Mouse (Mus musculus) MEL-GATA-1-ER (cell line): ENCODE measurements around the gene Zbtb20.

Experiments
- DNase-seq: peaks from one replicate; pipeline ENCODE4 v3.0.0-alpha.2; 2012; ENCODE audit warnings: low read depth; ENCODE audit errors: extremely low read depth

The Zbtb20 gene

DNA sequence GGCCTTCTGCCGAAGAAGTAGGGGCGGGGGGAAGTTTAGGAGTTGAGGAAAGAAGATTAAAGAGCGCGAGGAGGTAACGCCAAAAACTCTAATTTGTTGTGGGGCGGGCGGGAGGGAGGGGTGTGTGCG, at the start of gene Zbtb20:
TSS of gene Zbtb20 (plus strand) at position 30 of the 129 bp plus-strand sequence.
- no peak for DNase-seq

DNA sequence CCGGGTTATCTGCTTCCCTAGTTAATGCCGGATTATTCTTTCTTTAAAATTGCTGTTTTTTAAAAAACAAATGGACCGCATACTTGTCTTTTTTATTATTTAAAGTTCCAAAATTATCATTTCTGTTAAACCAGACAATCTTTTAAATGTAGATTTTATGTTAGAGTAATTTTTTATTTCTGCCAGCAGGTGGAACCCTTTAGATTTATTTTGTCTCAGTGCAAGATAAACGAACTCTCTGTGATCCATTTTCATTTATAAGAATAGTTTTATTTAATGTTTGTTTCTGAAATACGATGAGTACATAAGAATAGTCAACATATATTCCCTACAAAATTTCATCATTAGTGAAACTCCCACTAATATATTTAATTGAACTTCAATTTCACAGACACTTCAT, 39.7 kb upstream of the Zbtb20 start:
- DNase-seq: no peak

- no peak for DNase-seq
These were observed 39.1 kb upstream of the Zbtb20 start for GRCm38 (mm10) chr16:42836404-42837120.

GRCm38 (mm10) chr16:42838226-42838625, 37.5 kb upstream of the Zbtb20 start:
- no peak for DNase-seq

- no peak for DNase-seq
These were observed 18.0 kb upstream of the Zbtb20 start for GRCm38 (mm10) chr16:42857564-42858183.

DNA sequence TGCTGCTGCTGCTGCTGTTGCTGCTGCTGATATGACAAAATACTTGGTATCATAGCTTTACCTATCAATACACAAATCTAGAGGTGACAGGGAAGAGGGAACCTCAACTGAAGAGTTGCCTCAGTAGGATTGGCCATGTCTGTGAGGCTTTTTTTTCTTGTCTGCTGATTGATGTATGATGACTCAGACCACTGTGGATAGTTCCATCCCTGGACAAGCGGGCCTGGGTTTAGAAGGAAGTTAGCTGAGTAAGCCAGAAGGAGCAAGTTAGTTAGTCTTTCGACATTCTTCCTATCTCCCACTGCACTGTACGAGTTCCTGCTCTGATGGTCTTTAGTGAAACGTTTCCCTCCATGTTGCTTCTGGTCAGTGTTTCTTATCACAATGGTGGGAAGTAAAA, 16.4 kb upstream of the Zbtb20 start:
- no peak for DNase-seq

- DNase-seq: no peak
These were observed 12.4 kb upstream of the Zbtb20 start for GRCm38 (mm10) chr16:42863231-42863630.

DNA sequence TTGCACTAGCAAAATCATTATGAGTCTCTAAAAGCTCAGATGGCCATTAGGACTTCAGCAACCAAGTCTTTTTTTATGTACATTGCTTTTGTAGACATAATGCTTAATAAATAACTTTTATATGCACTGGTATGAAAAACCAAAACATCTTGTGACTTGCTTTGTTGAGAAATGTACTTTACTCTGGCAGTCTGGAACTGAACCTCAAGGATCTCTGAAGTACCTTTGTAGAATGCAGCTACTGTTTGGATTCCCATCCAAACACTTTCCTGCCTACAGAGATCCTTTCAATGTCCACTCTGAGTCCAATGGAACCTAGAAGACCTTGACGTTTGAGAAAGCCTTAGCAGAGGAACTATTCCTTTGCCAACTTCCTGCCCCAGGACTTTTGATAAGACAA, 9.6 kb upstream of the Zbtb20 start:
- DNase-seq: no peak

DNA sequence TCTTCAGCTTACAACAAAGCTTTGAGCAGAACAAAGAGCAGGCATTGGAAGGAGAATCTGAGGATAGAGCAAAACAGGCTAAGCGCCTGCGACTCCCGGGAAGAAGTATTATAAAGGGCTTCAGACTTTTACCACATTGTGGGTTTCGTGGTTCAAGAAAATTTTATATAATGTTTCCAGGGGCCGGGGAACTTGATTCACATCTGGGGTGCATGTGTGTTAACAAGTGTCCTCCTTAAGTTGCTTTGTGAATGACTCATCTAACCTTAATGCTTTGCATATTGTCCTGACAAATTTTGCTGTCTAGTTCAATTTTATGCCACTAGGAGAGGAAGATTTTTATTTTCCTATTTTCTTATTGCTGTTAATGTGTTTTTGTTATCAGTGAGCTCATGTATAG, 3.6 kb upstream of the Zbtb20 start:
- DNase-seq: no peak

DNA sequence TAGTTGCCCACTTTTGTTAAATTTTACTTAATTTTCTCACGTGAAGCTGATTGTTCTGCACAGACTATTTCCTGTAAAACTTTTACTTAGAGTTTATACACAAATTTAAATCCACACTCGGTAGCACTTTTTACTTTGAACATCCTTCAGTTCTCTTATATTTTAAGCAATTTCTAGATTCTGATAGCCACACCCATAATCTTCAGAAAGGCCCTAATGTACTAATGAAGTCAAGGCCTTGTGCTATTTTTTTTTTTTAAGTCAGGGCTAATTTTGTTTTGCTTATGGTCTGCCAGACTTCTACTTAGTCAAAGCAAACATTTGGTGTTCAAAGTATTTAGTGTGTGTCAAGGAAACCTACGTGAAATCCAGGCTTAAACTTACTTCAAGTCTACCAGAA, 1.7 kb upstream of the Zbtb20 start:
- DNase-seq: peak; percentile 2

- no peak for DNase-seq
These were observed 1.2 kb upstream of the Zbtb20 start for GRCm38 (mm10) chr16:42874456-42874855.

- DNase-seq: peak; percentile 100
These were observed 500 bp upstream of the Zbtb20 start for GRCm38 (mm10) chr16:42874910-42875851.

GRCm38 (mm10) chr16:42876021-42877000, 630 bp downstream of the Zbtb20 start:
- peak; percentile 11 for DNase-seq

DNA sequence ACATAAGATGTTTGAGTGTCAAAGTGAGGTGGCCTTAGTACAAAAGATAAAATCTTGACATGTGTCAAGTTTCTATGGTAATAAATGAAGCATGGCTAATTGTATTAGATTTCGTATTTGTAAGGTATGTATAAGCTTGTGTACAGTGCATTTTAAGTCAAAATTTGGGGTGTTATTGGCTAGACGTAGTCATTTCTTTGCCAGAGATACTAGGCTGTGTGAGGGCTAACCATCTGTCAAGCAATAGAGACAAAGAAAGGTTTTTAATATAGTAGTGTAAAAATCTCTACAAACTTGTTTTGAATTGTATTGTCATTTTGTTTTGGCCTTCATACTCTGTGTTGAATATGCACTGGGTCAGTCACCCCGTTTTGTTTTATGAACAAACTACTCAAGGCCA, 4.4 kb downstream of the Zbtb20 start:
- no peak for DNase-seq

DNA sequence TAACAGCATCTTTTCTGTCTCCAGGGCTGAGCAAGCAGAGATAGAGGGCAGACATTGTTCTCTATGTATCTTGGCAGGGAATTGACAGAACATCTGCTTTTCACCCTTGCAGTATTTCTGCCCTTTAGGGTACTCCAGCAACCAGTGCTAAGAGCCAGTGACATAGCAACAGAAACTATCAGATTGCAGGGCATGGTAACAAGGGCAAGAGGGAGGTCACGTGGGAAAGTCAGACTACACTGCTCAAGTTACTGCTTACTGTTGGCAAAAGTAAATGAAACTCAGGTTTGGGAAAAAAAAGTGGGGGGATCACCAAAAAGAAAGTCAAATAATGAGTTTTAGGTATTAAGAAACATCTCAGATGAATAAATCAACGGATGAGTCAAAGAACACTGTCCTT, 9.9 kb downstream of the Zbtb20 start:
- DNase-seq: no peak

GRCm38 (mm10) chr16:42885964-42886363, 10.3 kb downstream of the Zbtb20 start:
- DNase-seq: no peak

- DNase-seq: no peak
These were observed 21.5 kb downstream of the Zbtb20 start for GRCm38 (mm10) chr16:42897125-42897693.

DNA sequence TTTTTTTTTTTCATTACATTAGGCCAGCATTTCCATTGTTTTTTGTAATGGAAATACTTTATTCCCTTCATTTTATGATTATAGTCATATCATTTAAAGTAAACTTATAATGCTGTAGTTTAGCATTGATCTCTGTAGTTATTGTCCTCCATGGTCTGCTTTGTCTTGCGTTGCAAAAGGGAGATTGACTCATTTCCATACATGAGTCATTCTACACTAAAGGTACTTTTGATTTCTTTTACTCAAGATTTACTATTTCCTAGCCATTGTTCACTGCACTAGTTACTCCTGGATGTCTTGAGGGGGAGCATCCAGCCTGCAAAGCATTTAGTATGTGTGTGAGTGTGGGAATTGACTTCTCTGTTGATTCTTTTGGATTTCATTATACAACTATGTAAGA, 24.6 kb downstream of the Zbtb20 start:
- DNase-seq: no peak

DNA sequence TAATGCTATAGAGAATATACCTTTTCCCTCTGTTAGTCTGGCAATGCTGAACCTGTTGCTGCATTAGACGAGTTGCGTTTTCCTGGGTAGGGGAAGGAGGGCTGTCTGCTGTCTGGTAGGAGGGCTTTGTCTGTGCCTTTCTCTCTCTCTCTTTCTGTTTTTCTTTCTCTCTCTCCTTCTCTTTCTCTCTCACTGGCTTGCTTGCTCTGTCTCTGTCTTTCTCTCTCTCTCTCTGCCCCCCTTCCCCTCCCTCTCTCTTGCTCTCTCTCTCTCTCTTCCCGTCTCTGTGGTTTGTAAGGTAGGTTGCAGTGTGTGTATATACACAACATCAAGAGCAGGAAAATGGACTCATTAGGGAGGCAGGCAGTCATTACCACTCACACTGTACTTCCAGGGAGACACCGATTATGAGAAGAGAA, 31.6 kb downstream of the Zbtb20 start:
- no peak for DNase-seq

- DNase-seq: no peak
These were observed 32.7 kb downstream of the Zbtb20 start for GRCm38 (mm10) chr16:42908381-42908780.

DNA sequence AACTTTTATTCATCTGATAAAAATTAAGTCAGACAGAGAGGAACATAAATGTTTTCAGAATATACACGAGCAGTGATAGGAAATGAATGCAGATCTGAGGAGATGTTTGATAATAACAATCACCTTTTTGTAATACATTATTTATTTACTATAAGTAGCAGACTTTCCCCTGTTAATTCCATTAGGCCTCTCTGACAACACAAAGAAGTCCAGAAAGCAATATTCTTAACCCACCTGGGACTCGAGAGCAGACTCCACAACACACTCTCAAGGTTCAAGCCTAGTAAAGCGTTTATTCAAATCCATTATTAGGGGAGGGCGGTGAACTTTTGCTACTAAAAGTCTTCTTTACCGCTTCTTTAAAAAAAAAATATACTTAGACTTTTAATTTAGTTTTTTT, 33.2 kb downstream of the Zbtb20 start:
- no peak for DNase-seq
